Mouse (Mus musculus): ENCODE results near the gene Kansl1l.

- TF ChIP-seq MEF2A (IDR thresholded peaks at IDR 0.05; ENCODE audit: extremely low read depth, insufficient replicate concordance, low read depth, low read length, poor library complexity, severe bottlenecking) (no peak), USF1 (IDR thresholded peaks at IDR 0.05; ENCODE audit: low read depth, low read length) (no peak), CTCF (IDR thresholded peaks at IDR 0.05 in 2 of 3, conservative IDR thresholded peaks at IDR 0.05 in 1 of 3; ENCODE audit: control insufficient read depth in 1 of 3, insufficient read depth in 1 of 3, low read depth in 2 of 3, low read length in 3 of 3, poor library complexity in 1 of 3, severe bottlenecking in 1 of 3) (no peak), JUND (IDR thresholded peaks at IDR 0.05; ENCODE audit: low read depth, low read length) (no peak)
Measured at GRCm38 (mm10) chr1:66704523-66704922, 112.8 kb downstream of the Kansl1l start.

Measured in MEL (cell line).